Mouse (Mus musculus) adrenal gland, adult (tissue): ENCODE data around the gene 4930555G01Rik.
"Not testable (repeated sequence)": the region's sequence is repeated elsewhere in the genome, so short reads cannot be mapped to it uniquely, and the experiment has no call there.

Experiments
- DNase-seq, 2 experiments: peaks; one replicate each; pipeline ENCODE4 v3.0.0; 2022 to 2023; ENCODE audit warnings: low spot score in 1 of 2; ENCODE audit not compliant: inconsistent age in 2 of 2

The 4930555G01Rik gene

GRCm38 (mm10) chr14:5050329-5050728 lies at the start of gene 4930555G01Rik:
Gene 4930555G01Rik, plus strand, starts transcription at chr14:5050629.
- DNase-seq = not testable (repeated sequence)

- DNase-seq = not testable (repeated sequence)
Measured at GRCm38 (mm10) chr14:5015591-5015990, 34.8 kb upstream of the 4930555G01Rik start, which contains the start of gene Gm3298. Gene Gm3298, plus strand, starts transcription at chr14:5015891.

GRCm38 (mm10) chr14:5070611-5071490 lies 20.4 kb downstream of the 4930555G01Rik start, which contains the start of gene Gm8281:
Gene Gm8281, plus strand, starts transcription at chr14:5071040.
- peak in 1 of 2 experiments; percentile 14 for DNase-seq
